Comparison of ENCODE assay signal across 8 mouse cellular contexts in genomic region chr1:118388127-118388756, GRCm38 (mm10). TPM values are rescaled to one million over a fixed set of nuclear protein-coding genes. Genes with fewer than 3 reads are reported as not detected.
DNase-seq lines count a peak whose midpoint lies in the region; ATAC-seq and TF ChIP-seq lines count a peak whose summit lies in the region.

No protein-coding gene starts in this region.

- TF ChIP-seq EP300 in heart, adult 2 months (IDR thresholded peaks at IDR 0.05; ENCODE audit: insufficient read depth, low read depth, low read length) = no peak

- no peak for TF ChIP-seq CTCF in heart, adult 2 months (IDR thresholded peaks at IDR 0.05)
- TF ChIP-seq CTCF in kidney, adult 2 months (conservative IDR thresholded peaks at IDR 0.05; ENCODE audit: insufficient read depth, insufficient read length, low read depth, low read length) = no peak

- H3K27me3 ChIP-seq in embryonic facial prominence, embryonic 12.5 days = no peaks in the 10 kb centered on the region
- H3K27me3 ChIP-seq in heart, adult 2 months (ENCODE audit: control insufficient read depth, insufficient read depth, low read length) = no peaks in the 10 kb centered on the region
- H3K27me3 ChIP-seq in kidney, adult 2 months (replicated peaks; ENCODE audit: control insufficient read depth, insufficient read depth, low read length) = no peaks in the 10 kb centered on the region

- no peaks in the 10 kb centered on the region for H3K9me3 ChIP-seq in embryonic facial prominence, embryonic 12.5 days

- peak overlapping the region; percentile 95 for H3K4me3 ChIP-seq in embryonic facial prominence, embryonic 12.5 days
- peak overlapping the region; percentile 98 for H3K4me3 ChIP-seq in heart, adult 2 months
- H3K4me3 ChIP-seq in kidney, adult 2 months (ENCODE audit: insufficient read depth, low read depth, low read length) = peak overlapping the region; percentile 92

- intact Hi-C loops in heart, adult 2 months (cut with DNase I) = loop anchor here (2.0 to 5.0 kb wide), 2 partner anchors 41 to 66 kb away; partner anchors contain the start of gene Nifk

- peak overlapping the region; percentile 67 for H3K9ac ChIP-seq in embryonic facial prominence, embryonic 12.5 days
- H3K9ac ChIP-seq in heart, adult 2 months (ENCODE audit: low read depth, low read length) = peak overlapping the region; percentile 71

- H3K27ac ChIP-seq in embryonic facial prominence, embryonic 12.5 days = peak overlapping the region; percentile 92
- peak overlapping the region; percentile 81 for H3K27ac ChIP-seq in heart, adult 2 months
- peak overlapping the region; percentile 98 for H3K27ac ChIP-seq in kidney, adult 2 months (ENCODE audit: insufficient read depth, low read depth, low read length)

- H3K36me3 ChIP-seq in embryonic facial prominence, embryonic 12.5 days = no peaks in the 10 kb centered on the region
- H3K36me3 ChIP-seq in heart, adult 2 months (ENCODE audit: control insufficient read depth, insufficient read depth, low read length) = peaks cover 13% of the 10 kb centered on the region
- H3K36me3 ChIP-seq in kidney, adult 2 months (ENCODE audit: control insufficient read depth, insufficient read depth, low read length) = no peaks in the 10 kb centered on the region

- 0 out of 2 replicates have a peak, but pooled peaks cover 4% of the 10 kb centered on the region for H3K4me1 ChIP-seq in embryonic facial prominence, embryonic 12.5 days
- H3K4me1 ChIP-seq in heart, adult 2 months (ENCODE audit: control insufficient read depth, insufficient read depth, low read length) = peaks cover 4% of the 10 kb centered on the region
- H3K4me1 ChIP-seq in kidney, adult 2 months (ENCODE audit: control insufficient read depth, insufficient read depth, low read length) = peaks cover 5% of the 10 kb centered on the region; the same call in 1 of the 2 replicates

- H3K79me2 ChIP-seq in heart, adult 2 months (replicated peaks; ENCODE audit: control insufficient read depth, insufficient read depth, low read length) = 0 out of 2 replicates have a peak, but pooled peaks cover 1% of the 10 kb centered on the region

- DNase-seq in 416B (ENCODE audit: low read depth) (peak; percentile 85), liver (peak; percentile 73)
- peak; percentile 83 to 86 for DNase-seq in adrenal gland, postnatal 36 days
- DNase-seq in heart, adult 2 months = peak; percentile 79 to 84
- DNase-seq in kidney, adult 2 months = peak; percentile 88
- peak; percentile 44 to 54 for DNase-seq in monocyte, adult 2 months (ENCODE audit: low read depth in 1 of 2, low spot score in 2 of 2)
- peak; percentile 76 to 80 for DNase-seq in spleen, postnatal 36 days (ENCODE audit: low spot score in 2 of 2)

- under 1% methylated on average over 19 of the region's 19 CpGs for WGBS in embryonic facial prominence, embryonic 12.5 days
- under 1% methylated on average over 19 of the region's 19 CpGs for WGBS in heart, adult 2 months
- WGBS in kidney, adult 2 months = under 1% methylated on average over 19 of the region's 19 CpGs

- H3K4me2 ChIP-seq in embryonic facial prominence, embryonic 12.5 days (replicated peaks) = peak overlapping the region; percentile 58

- ATAC-seq in embryonic facial prominence, embryonic 12.5 days (ENCODE audit: insufficient number of reproducible peaks, insufficient read depth, low FRiP score, low TSS enrichment) = no peak

- TF ChIP-seq POLR2A in heart, adult 2 months (IDR thresholded peaks at IDR 0.05; ENCODE audit: insufficient read depth, low read depth, low read length) = peak; percentile 62
- no peak for TF ChIP-seq POLR2A in kidney, adult 2 months (IDR thresholded peaks at IDR 0.05; ENCODE audit: low read depth, low read length)

RNA-seq across cellular contexts. Expression of gene Clasp1, which starts 0.6 kb away (rescaled TPM):
- 10 to 100 TPM; 39.7 to 44.5 TPM for total RNA-seq in adrenal gland, postnatal 36 days (2021)
- polyA plus RNA-seq in embryonic facial prominence, embryonic 12.5 days (2016; fragmentation: Nextera tagmentation; extraction: Ambion mirVana) = 79.7 and 81.1 TPM in 2 replicates
- total RNA-seq in heart, adult 2 months (2021) = 100 to 1,000 TPM; 323 to 407 TPM
- 148 and 198 TPM in 2 replicates for polyA plus RNA-seq in heart, adult 2 months (2012; rRNA removed)
- polyA plus RNA-seq in kidney, adult 2 months (2012; rRNA removed) = 11.5 and 12.8 TPM in 2 replicates
